Mouse (Mus musculus): Measurements from ENCODE around the gene Rpsa.
A peak's percentile ranks its signal among the peaks of the same experiment; 100 is the strongest.
"Not testable (repeated sequence)": the region's sequence is repeated elsewhere in the genome, so short reads cannot be mapped to it uniquely, and the experiment has no call there.

The Rpsa gene

GRCm38 (mm10) chr9:120127538-120128251 lies at the start of gene Rpsa:
Gene Rpsa, plus strand, starts transcription at chr9:120127689.
- peak; percentile 97 to 98 for DNase-seq

GRCm38 (mm10) chr9:120078241-120078640 lies 49.2 kb upstream of the Rpsa start:
- no peak for DNase-seq

- DNase-seq: no peak
These were observed 47.6 kb upstream of the Rpsa start for GRCm38 (mm10) chr9:120079901-120080300.

GRCm38 (mm10) chr9:120080546-120081108 lies 46.9 kb upstream of the Rpsa start:
- DNase-seq: no peak

GRCm38 (mm10) chr9:120081247-120081646 lies 46.2 kb upstream of the Rpsa start:
- peak in 1 of 2 experiments; percentile 14 for DNase-seq

GRCm38 (mm10) chr9:120081967-120082366 lies 45.5 kb upstream of the Rpsa start:
- DNase-seq: peak in 1 of 2 experiments; percentile 20

GRCm38 (mm10) chr9:120082691-120083090 lies 44.8 kb upstream of the Rpsa start:
- no peak for DNase-seq

- no peak for DNase-seq
These were observed 44.2 kb upstream of the Rpsa start for GRCm38 (mm10) chr9:120083158-120083894.

GRCm38 (mm10) chr9:120084406-120084805 lies 43.1 kb upstream of the Rpsa start:
- no peak for DNase-seq

- DNase-seq: no peak
These were observed 38.4 kb upstream of the Rpsa start for GRCm38 (mm10) chr9:120089125-120089524.

- DNase-seq: no peak
These were observed 36.4 kb upstream of the Rpsa start for GRCm38 (mm10) chr9:120091086-120091485.

GRCm38 (mm10) chr9:120091696-120092238 lies 35.7 kb upstream of the Rpsa start, which contains the start of gene Ccr8:
Gene Ccr8, plus strand, starts transcription at chr9:120092114.
- no peak for DNase-seq

- no peak for DNase-seq
These were observed 33.8 kb upstream of the Rpsa start for GRCm38 (mm10) chr9:120093701-120094100.

GRCm38 (mm10) chr9:120095886-120096285 lies 31.6 kb upstream of the Rpsa start:
- no peak for DNase-seq

GRCm38 (mm10) chr9:120098682-120099081 lies 28.8 kb upstream of the Rpsa start:
- DNase-seq: peak; percentile 71 to 82

GRCm38 (mm10) chr9:120099304-120099703 lies 28.2 kb upstream of the Rpsa start:
- DNase-seq: no peak

- DNase-seq: no peak
These were observed 26.3 kb upstream of the Rpsa start for GRCm38 (mm10) chr9:120101165-120101564.

- DNase-seq: not testable (repeated sequence)
These were observed 18.5 kb upstream of the Rpsa start for GRCm38 (mm10) chr9:120108953-120109352.

- peak; percentile 96 to 99 for DNase-seq
These were observed 17.1 kb upstream of the Rpsa start, which contains the start of gene Slc25a38 for GRCm38 (mm10) chr9:120110211-120111018. Gene Slc25a38, plus strand, starts transcription at chr9:120110374.

GRCm38 (mm10) chr9:120111156-120111945 lies 16.1 kb upstream of the Rpsa start:
- no peak for DNase-seq

GRCm38 (mm10) chr9:120112472-120112871 lies 15.0 kb upstream of the Rpsa start:
- DNase-seq: no peak

GRCm38 (mm10) chr9:120113456-120113855 lies 14.0 kb upstream of the Rpsa start:
- no peak for DNase-seq

All from cerebellum, postnatal 25 days (tissue).